Mouse (Mus musculus) erythroblast, adult 5-6 weeks (primary cell): ENCODE data around the gene Serac1. TPM values are rescaled to one million over a fixed set of nuclear protein-coding genes. Genes with fewer than 3 reads are reported as not detected.
"Not testable (repeated sequence)": the region's sequence is repeated elsewhere in the genome, so short reads cannot be mapped to it uniquely, and the experiment has no call there.

Experiments
- ATAC-seq: replicated peaks from 2 replicates; pipeline ENCODE4 v1.8.0; 2016; ENCODE audit warnings: moderate number of reproducible peaks, mild to moderate bottlenecking, moderate TSS enrichment, inconsistent platforms; ENCODE audit not compliant: poor library complexity, low FRiP score, severe bottlenecking
- total RNA-seq, 2 experiments: library from RNA; stranded (forward) in 1 of 2; stranded (reverse) in 1 of 2; fragments of 150-400 nt in 1 of 2; fragments of 200-764, 138-1000 nt in 1 of 2; gene quantifications; 2 replicates each; pipeline versions ENCODE4 v1.2.3 to v1.2.4; 2015 to 2017; ENCODE audit warnings: low replicate concordance in 2 of 2

Gene Serac1
- total RNA-seq, 2 experiments from 2014 or later: 1.3 TPM; not detected in 1

GRCm38 (mm10) chr17:6069866-6070265 lies 9.7 kb downstream of the Serac1 start:
- ATAC-seq: no peak

GRCm38 (mm10) chr17:6067613-6068012 lies 11.9 kb downstream of the Serac1 start:
- ATAC-seq: no peak

GRCm38 (mm10) chr17:6066021-6066420 lies 13.5 kb downstream of the Serac1 start:
- ATAC-seq: no peak

GRCm38 (mm10) chr17:6063532-6063931 lies 16.0 kb downstream of the Serac1 start:
- ATAC-seq: no peak

- no peak for ATAC-seq
Measured at GRCm38 (mm10) chr17:6062793-6063192, 16.7 kb downstream of the Serac1 start.

GRCm38 (mm10) chr17:6054934-6055355 lies 24.6 kb downstream of the Serac1 start:
- ATAC-seq: peak; percentile 68

- ATAC-seq: no peak
Measured at GRCm38 (mm10) chr17:6052801-6053200, 26.7 kb downstream of the Serac1 start.

- ATAC-seq: no peak
Measured at GRCm38 (mm10) chr17:6037507-6037906, 42.0 kb downstream of the Serac1 start.

GRCm38 (mm10) chr17:6036872-6037271 lies 42.7 kb downstream of the Serac1 start:
- ATAC-seq: no peak

GRCm38 (mm10) chr17:6036458-6036857 lies 43.1 kb downstream of the Serac1 start:
- ATAC-seq: no peak

- no peak for ATAC-seq
Measured at GRCm38 (mm10) chr17:6035661-6036060, 43.9 kb downstream of the Serac1 start.

- no peak for ATAC-seq
Measured at GRCm38 (mm10) chr17:6025831-6026230, 53.7 kb downstream of the Serac1 start.

GRCm38 (mm10) chr17:6021374-6021789 lies 58.2 kb downstream of the Serac1 start:
- ATAC-seq: not testable (repeated sequence)

- no peak for ATAC-seq
Measured at GRCm38 (mm10) chr17:6020636-6021035, 58.9 kb downstream of the Serac1 start.

GRCm38 (mm10) chr17:6019776-6020175 lies 59.8 kb downstream of the Serac1 start:
- no peak for ATAC-seq

GRCm38 (mm10) chr17:6018348-6018747 lies 61.2 kb downstream of the Serac1 start:
- no peak for ATAC-seq

GRCm38 (mm10) chr17:6017268-6017667 lies 62.3 kb downstream of the Serac1 start:
- no peak for ATAC-seq

- no peak for ATAC-seq
Measured at GRCm38 (mm10) chr17:6016213-6016780, 63.2 kb downstream of the Serac1 start.

GRCm38 (mm10) chr17:6014985-6015384 lies 64.6 kb downstream of the Serac1 start:
- no peak for ATAC-seq

- ATAC-seq: no peak
Measured at GRCm38 (mm10) chr17:6013079-6013478, 66.5 kb downstream of the Serac1 start.

GRCm38 (mm10) chr17:6009606-6010005 lies 69.9 kb downstream of the Serac1 start:
- no peak for ATAC-seq

GRCm38 (mm10) chr17:6008590-6008989 lies 71.0 kb downstream of the Serac1 start:
- ATAC-seq: no peak
